Mouse (Mus musculus): Measurements from ENCODE around the gene Snx17. TPM values are rescaled to one million over a fixed set of nuclear protein-coding genes. Genes with fewer than 3 reads are reported as not detected.

The Snx17 gene
- polyA plus RNA-seq, 1 experiment from 2014 or later, result 145 TPM

DNA sequence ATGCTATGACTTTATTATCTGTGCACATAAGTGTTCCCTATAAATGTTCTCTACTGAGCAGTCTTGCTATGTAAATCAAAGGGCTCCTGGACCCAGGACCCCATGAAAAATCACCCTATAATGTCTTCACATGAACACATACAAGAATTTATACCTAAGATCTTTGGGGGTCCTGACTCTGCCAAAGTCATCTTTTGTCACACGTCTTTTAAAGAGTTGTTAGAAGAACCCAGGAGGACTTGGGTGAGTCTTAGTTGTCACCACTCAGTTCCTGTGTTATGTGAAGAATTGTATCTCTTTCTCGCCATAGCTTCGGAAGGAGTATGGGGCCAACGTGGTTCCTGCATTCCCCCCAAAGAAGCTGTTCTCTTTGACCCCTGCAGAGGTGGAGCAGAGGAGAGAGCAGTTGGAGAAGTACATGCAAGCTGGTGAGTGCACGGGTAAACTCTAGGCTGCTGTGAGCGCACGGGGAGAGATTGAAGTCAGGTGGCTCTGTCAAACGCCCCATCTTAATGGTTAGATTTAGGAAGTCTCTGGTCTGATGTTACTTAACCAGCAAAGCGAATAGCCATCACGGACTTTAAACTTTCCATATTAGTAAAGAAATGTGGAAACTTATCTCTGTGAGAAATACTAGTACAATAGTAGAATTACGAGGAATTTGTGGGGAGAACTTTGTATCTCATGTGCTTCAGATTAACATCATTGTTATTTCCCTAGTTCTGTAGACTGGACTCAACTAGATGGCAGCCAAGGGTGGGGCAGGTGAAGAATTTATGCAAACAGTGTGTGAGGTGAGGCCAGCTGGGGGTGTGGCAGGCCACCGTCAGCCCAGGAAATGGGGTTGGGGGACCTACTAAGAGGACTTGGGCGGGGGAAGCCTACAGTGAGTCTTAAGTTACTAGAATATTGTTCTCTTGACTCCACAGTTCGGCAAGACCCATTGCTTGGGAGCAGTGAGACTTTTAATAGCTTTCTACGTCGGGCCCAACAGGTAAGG lies 1.8 kb downstream of the Snx17 start:
- Histone ChIP-seq H3K4me2 (ENCODE audit: low read depth, low read length) (peak overlapping the region; percentile 89), H3K9ac (ENCODE audit: low read length) (peak overlapping the region; percentile 93; the same call in 1 of the 2 replicates), H3K27ac (ENCODE audit: low read length) (no peak overlapping the region), H3K4me1 (replicated peaks; ENCODE audit: control insufficient read depth, insufficient read depth, low read length) (peaks cover 15% of the 10 kb centered on the region), H3K4me3 (ENCODE audit: low read length) (peak overlapping the region; percentile 99), H3K36me3 (ENCODE audit: control insufficient read depth, insufficient read depth, low read length) (peaks cover 62% of the 10 kb centered on the region), H3K9me3 (ENCODE audit: control insufficient read depth, low read length) (no peaks in the 10 kb centered on the region), H3K27me3 (ENCODE audit: control insufficient read depth, insufficient read depth, low read depth, low read length) (no peaks in the 10 kb centered on the region)
- no peak for ATAC-seq (ENCODE audit: low read depth)
- WGBS, result 88% methylated on average over 16 of the region's 16 CpGs

DNA sequence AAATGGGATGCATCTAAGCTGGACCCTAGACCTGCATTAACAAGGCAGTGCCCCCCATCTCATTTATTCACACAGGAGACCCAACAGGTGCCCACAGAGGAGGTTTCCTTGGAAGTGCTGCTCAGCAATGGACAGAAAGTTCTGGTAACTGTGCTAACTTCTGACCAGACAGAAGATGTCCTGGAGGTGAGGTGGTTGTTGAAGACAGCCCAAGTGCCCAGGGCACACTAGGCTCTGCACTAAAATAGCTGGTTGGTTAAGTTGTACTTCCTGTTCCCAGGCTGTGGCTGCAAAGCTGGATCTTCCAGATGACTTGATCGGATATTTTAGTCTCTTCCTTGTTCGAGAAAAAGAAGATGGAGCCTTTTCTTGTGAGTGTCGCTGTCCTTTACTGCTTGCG lies 2.6 kb downstream of the Snx17 start:
- H3K27me3 ChIP-seq (ENCODE audit: control insufficient read depth, insufficient read depth, low read depth, low read length), result no peaks in the 10 kb centered on the region
- no peak overlapping the region for H3K4me2 ChIP-seq (ENCODE audit: low read depth, low read length)
- 87% methylated on average over 4 of the region's 4 CpGs for WGBS
- H3K4me1 ChIP-seq (replicated peaks; ENCODE audit: control insufficient read depth, insufficient read depth, low read length), result peaks cover 18% of the 10 kb centered on the region
- no peak overlapping the region for H3K27ac ChIP-seq (ENCODE audit: low read length)
- H3K9me3 ChIP-seq (ENCODE audit: control insufficient read depth, low read length), result peaks cover 4% of the 10 kb centered on the region
- no peak overlapping the region for H3K9ac ChIP-seq (ENCODE audit: low read length)
- ATAC-seq (ENCODE audit: low read depth), result no peak
- H3K36me3 ChIP-seq (ENCODE audit: control insufficient read depth, insufficient read depth, low read length), result peaks cover 61% of the 10 kb centered on the region
- no peak overlapping the region for H3K4me3 ChIP-seq (ENCODE audit: low read length)

DNA sequence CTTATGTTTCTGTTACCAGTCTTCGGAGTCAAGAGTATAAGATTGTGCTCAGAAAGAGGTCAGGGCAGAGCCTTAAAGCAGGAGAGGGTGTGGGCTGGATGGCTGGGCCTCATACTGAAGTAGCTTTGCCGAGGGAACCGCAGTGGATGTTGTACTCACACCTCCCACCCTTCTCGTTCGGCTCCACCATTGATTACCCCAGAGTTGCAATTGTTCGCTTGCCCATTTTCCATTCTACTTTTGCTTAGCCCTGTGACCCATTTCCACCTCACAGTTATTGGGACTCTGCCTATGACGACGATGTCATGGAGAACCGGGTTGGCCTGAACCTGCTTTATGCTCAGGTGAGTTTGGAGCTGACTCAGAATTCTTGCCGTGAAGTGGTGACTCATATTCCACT lies 3.2 kb downstream of the Snx17 start:
- ATAC-seq (ENCODE audit: low read depth), result no peak
- no peak overlapping the region for H3K4me3 ChIP-seq (ENCODE audit: low read length)
- H3K4me1 ChIP-seq (replicated peaks; ENCODE audit: control insufficient read depth, insufficient read depth, low read length), result peaks cover 21% of the 10 kb centered on the region

GRCm38 (mm10) chr5:31197072-31197471 lies 4.0 kb downstream of the Snx17 start:
- no peak overlapping the region for H3K9ac ChIP-seq (ENCODE audit: low read length)
- peaks cover 16% of the 10 kb centered on the region for H3K4me1 ChIP-seq (replicated peaks; ENCODE audit: control insufficient read depth, insufficient read depth, low read length)
- no peaks in the 10 kb centered on the region for H3K27me3 ChIP-seq (ENCODE audit: control insufficient read depth, insufficient read depth, low read depth, low read length)
- H3K9me3 ChIP-seq (ENCODE audit: control insufficient read depth, low read length), result peaks cover 4% of the 10 kb centered on the region
- no peak overlapping the region for H3K4me3 ChIP-seq (ENCODE audit: low read length)
- no peak overlapping the region for H3K4me2 ChIP-seq (ENCODE audit: low read depth, low read length)
- no peak for ATAC-seq (ENCODE audit: low read depth)
- WGBS, result 92% methylated on average over 12 of the region's 12 CpGs
- H3K36me3 ChIP-seq (ENCODE audit: control insufficient read depth, insufficient read depth, low read length), result peaks cover 60% of the 10 kb centered on the region
- H3K27ac ChIP-seq (ENCODE audit: low read length), result no peak overlapping the region

More for the DNA sequence above, 3.2 kb downstream of the Snx17 start:
- Histone ChIP-seq H3K9ac (ENCODE audit: low read length) (no peak overlapping the region), H3K27me3 (ENCODE audit: control insufficient read depth, insufficient read depth, low read depth, low read length) (no peaks in the 10 kb centered on the region), H3K27ac (ENCODE audit: low read length) (no peak overlapping the region), H3K36me3 (ENCODE audit: control insufficient read depth, insufficient read depth, low read length) (peaks cover 60% of the 10 kb centered on the region), H3K9me3 (ENCODE audit: control insufficient read depth, low read length) (peaks cover 4% of the 10 kb centered on the region), H3K4me2 (ENCODE audit: low read depth, low read length) (no peak overlapping the region)
- 91% methylated on average over 10 of the region's 10 CpGs for WGBS

DNA sequence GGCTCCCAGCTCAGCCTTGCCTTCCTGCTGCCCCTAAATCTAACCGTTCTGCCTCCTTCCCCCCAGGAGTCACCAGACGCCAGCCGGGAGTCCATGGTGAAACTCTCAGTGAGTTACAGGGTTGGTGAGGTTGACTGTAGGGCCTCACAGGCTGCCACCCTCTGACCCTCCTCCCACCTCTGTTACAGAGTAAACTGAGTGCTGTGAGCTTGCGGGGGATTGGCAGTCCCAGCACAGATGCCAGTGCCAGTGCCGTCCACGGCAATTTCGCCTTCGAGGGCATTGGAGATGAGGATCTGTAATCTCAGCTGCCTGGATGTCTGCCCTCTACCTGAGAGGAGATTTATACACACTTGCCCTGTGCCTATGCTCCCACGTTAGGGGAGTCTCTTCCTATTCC lies 5.1 kb downstream of the Snx17 start:
- H3K9ac ChIP-seq (ENCODE audit: low read length), result no peak overlapping the region
- ATAC-seq (ENCODE audit: low read depth), result no peak
- H3K4me1 ChIP-seq (replicated peaks; ENCODE audit: control insufficient read depth, insufficient read depth, low read length), result peaks cover 20% of the 10 kb centered on the region
- peaks cover 4% of the 10 kb centered on the region for H3K9me3 ChIP-seq (ENCODE audit: control insufficient read depth, low read length)
- peaks cover 64% of the 10 kb centered on the region for H3K36me3 ChIP-seq (ENCODE audit: control insufficient read depth, insufficient read depth, low read length)
- no peaks in the 10 kb centered on the region for H3K27me3 ChIP-seq (ENCODE audit: control insufficient read depth, insufficient read depth, low read depth, low read length)
- no peak overlapping the region for H3K4me2 ChIP-seq (ENCODE audit: low read depth, low read length)
- no peak overlapping the region for H3K27ac ChIP-seq (ENCODE audit: low read length)
- H3K4me3 ChIP-seq (ENCODE audit: low read length), result no peak overlapping the region
- WGBS, result 82% methylated on average over 9 of the region's 9 CpGs

GRCm38 (mm10) chr5:31198616-31199320 lies 5.7 kb downstream of the Snx17 start:
- no peak overlapping the region for H3K9ac ChIP-seq (ENCODE audit: low read length)
- H3K27me3 ChIP-seq (ENCODE audit: control insufficient read depth, insufficient read depth, low read depth, low read length), result no peaks in the 10 kb centered on the region
- H3K4me2 ChIP-seq (ENCODE audit: low read depth, low read length), result no peak overlapping the region
- peaks cover 4% of the 10 kb centered on the region for H3K9me3 ChIP-seq (ENCODE audit: control insufficient read depth, low read length)
- H3K27ac ChIP-seq (ENCODE audit: low read length), result no peak overlapping the region
- no peak overlapping the region for H3K4me3 ChIP-seq (ENCODE audit: low read length)
- H3K4me1 ChIP-seq (replicated peaks; ENCODE audit: control insufficient read depth, insufficient read depth, low read length), result peaks cover 20% of the 10 kb centered on the region
- 81% methylated on average over 5 of the region's 5 CpGs for WGBS
- no peak for ATAC-seq (ENCODE audit: low read depth)
- H3K36me3 ChIP-seq (ENCODE audit: control insufficient read depth, insufficient read depth, low read length), result peaks cover 67% of the 10 kb centered on the region

DNA sequence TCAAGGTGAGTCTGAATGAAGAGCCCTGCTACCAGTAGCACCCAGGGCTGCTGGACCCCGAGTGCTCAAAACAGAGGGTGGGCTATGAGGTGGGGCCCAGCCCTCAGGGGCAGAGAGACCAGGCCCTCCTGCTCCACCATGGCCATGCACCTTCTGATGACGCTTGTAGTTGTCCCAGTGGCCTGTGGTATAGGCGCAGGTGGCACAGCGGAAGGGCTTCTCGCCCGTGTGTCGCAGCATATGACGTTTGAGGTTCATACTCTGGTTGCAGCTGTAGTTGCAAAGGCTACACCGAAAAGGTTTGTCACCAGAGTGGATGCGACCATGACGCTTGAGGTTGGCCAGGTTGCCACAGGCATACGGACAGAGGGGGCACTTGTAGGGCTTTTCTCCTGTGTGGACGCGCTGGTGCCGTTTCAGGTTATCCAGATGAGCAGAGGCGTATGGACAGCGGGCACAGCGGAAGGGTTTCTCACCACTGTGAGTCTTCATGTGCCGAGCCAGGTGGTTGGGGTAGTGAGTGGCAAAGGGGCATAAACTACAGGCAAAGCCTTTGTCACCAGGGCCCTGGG lies 6.4 kb downstream of the Snx17 start:
- Histone ChIP-seq H3K9ac (ENCODE audit: low read length) (no peak overlapping the region), H3K4me3 (ENCODE audit: low read length) (no peak overlapping the region), H3K36me3 (ENCODE audit: control insufficient read depth, insufficient read depth, low read length) (peaks cover 69% of the 10 kb centered on the region), H3K4me1 (replicated peaks; ENCODE audit: control insufficient read depth, insufficient read depth, low read length) (peaks cover 15% of the 10 kb centered on the region), H3K4me2 (ENCODE audit: low read depth, low read length) (no peak overlapping the region), H3K27me3 (ENCODE audit: control insufficient read depth, insufficient read depth, low read depth, low read length) (no peaks in the 10 kb centered on the region), H3K9me3 (ENCODE audit: control insufficient read depth, low read length) (peaks cover 4% of the 10 kb centered on the region), H3K27ac (ENCODE audit: low read length) (no peak overlapping the region)
- 90% methylated on average over 19 of the region's 19 CpGs for WGBS
- ATAC-seq (ENCODE audit: low read depth), result no peak

GRCm38 (mm10) chr5:31199893-31200292 lies 6.9 kb downstream of the Snx17 start:
- Histone ChIP-seq H3K4me1 (replicated peaks; ENCODE audit: control insufficient read depth, insufficient read depth, low read length) (peaks cover 11% of the 10 kb centered on the region), H3K9ac (ENCODE audit: low read length) (no peak overlapping the region), H3K4me2 (ENCODE audit: low read depth, low read length) (no peak overlapping the region), H3K27me3 (ENCODE audit: control insufficient read depth, insufficient read depth, low read depth, low read length) (no peaks in the 10 kb centered on the region), H3K4me3 (ENCODE audit: low read length) (no peak overlapping the region), H3K36me3 (ENCODE audit: control insufficient read depth, insufficient read depth, low read length) (peaks cover 68% of the 10 kb centered on the region), H3K9me3 (ENCODE audit: control insufficient read depth, low read length) (peaks cover 4% of the 10 kb centered on the region), H3K27ac (ENCODE audit: low read length) (no peak overlapping the region)
- 77% methylated on average over 9 of the region's 9 CpGs for WGBS
- no peak for ATAC-seq (ENCODE audit: low read depth)

GRCm38 (mm10) chr5:31200327-31200768 lies 7.3 kb downstream of the Snx17 start:
- peak overlapping the region; percentile 62 for H3K4me2 ChIP-seq (ENCODE audit: low read depth, low read length)
- H3K36me3 ChIP-seq (ENCODE audit: control insufficient read depth, insufficient read depth, low read length), result peaks cover 66% of the 10 kb centered on the region
- peaks cover 11% of the 10 kb centered on the region for H3K4me1 ChIP-seq (replicated peaks; ENCODE audit: control insufficient read depth, insufficient read depth, low read length)
- 88% methylated on average over 27 of the region's 27 CpGs for WGBS
- peak overlapping the region; percentile 80; the same call in 1 of the 2 replicates for H3K4me3 ChIP-seq (ENCODE audit: low read length)
- no peaks in the 10 kb centered on the region for H3K27me3 ChIP-seq (ENCODE audit: control insufficient read depth, insufficient read depth, low read depth, low read length)
- peaks cover 4% of the 10 kb centered on the region for H3K9me3 ChIP-seq (ENCODE audit: control insufficient read depth, low read length)
- no peak overlapping the region for H3K27ac ChIP-seq (ENCODE audit: low read length)
- no peak overlapping the region for H3K9ac ChIP-seq (ENCODE audit: low read length)
- ATAC-seq (ENCODE audit: low read depth), result no peak

Measured in lung, embryonic 16.5 days (tissue).